Mouse (Mus musculus) kidney, adult 2 months (tissue): ENCODE data around the gene Ankrd12. TPM values are rescaled to one million over a fixed set of nuclear protein-coding genes. Genes with fewer than 3 reads are reported as not detected.

Source experiments
- DNase-seq: peaks from one replicate; pipeline ENCODE4 v3.0.0; 2021
- H3K27ac ChIP-seq: fragments of 200-500 bp; 2 replicates; pipeline ENCODE4 v1.5.1; 2012; ENCODE audit warnings: low read depth, low read length, control low read depth, inconsistent platforms; ENCODE audit not compliant: insufficient read depth
- H3K27me3 ChIP-seq: fragments of 200-500 bp; replicated peaks from 2 replicates; pipeline ENCODE4 v1.6.1; 2012; ENCODE audit warnings: mild to moderate bottlenecking, moderate library complexity, low read length, inconsistent platforms; ENCODE audit not compliant: control insufficient read depth, insufficient read depth
- H3K36me3 ChIP-seq: fragments of 200-500 bp; 2 replicates; pipeline ENCODE4 v1.6.1; 2012; ENCODE audit warnings: mild to moderate bottlenecking, moderate library complexity, low read length, inconsistent platforms; ENCODE audit not compliant: control insufficient read depth, insufficient read depth
- H3K4me1 ChIP-seq: fragments of 200-500 bp; 2 replicates; pipeline ENCODE4 v1.6.1; 2011; ENCODE audit warnings: low read length; ENCODE audit not compliant: control insufficient read depth, insufficient read depth
- H3K4me3 ChIP-seq: fragments of 200-500 bp; 2 replicates; pipeline ENCODE4 v1.5.1; 2011; ENCODE audit warnings: mild to moderate bottlenecking, low read depth, low read length, control low read depth; ENCODE audit not compliant: insufficient read depth
- CTCF ChIP-seq: fragments of 200-500 bp; conservative IDR thresholded peaks from 2 replicates; pipeline ENCODE4 v1.5.1; 2011; ENCODE audit warnings: low read depth, mild to moderate bottlenecking, control low read depth, low read length, moderate library complexity, mixed read lengths; ENCODE audit not compliant: insufficient read depth, insufficient read length
- POLR2A ChIP-seq: fragments of 200-500 bp; IDR thresholded peaks from one replicate; pipeline ENCODE4 v1.6.1; 2011; ENCODE audit warnings: low read depth, low read length, control low read depth
- WGBS: fragments of 180-500 bp; shearing (Covaris S2); methylation state at CpG from one replicate; pipeline ENCODE4 v1.1.7; 2018; 5-methylcytosine and 5-hydroxymethylcytosine counted together
- polyA plus RNA-seq: library from polyadenylated mRNA; depleted of rRNA; stranded (reverse); fragments of >200 nt; gene quantifications from 2 replicates; pipeline ENCODE4 v1.2.3, GENCODE M21; 2012; rRNA removed

The Ankrd12 gene
- polyA plus RNA-seq: 3.6 and 4.1 TPM in 2 replicates

- no peaks in the 10 kb centered on the region for H3K27me3 ChIP-seq
- H3K27ac ChIP-seq: peak within 1 kb of the TSS; percentile 90
- WGBS: 2% methylated on average over 53 of the region's 53 CpGs
- DNase-seq: peak; percentile 98
- H3K4me3 ChIP-seq: peak within 1 kb of the TSS; percentile 95
- TF ChIP-seq CTCF (no peak), POLR2A (peak; percentile 11)
- peaks cover 7% of the 10 kb centered on the region; the same call in 1 of the 2 replicates for H3K4me1 ChIP-seq
- H3K36me3 ChIP-seq: peaks cover 7% of the 10 kb centered on the region; the same call in 1 of the 2 replicates
Observed at GRCm38 (mm10) chr17:66076934-66077333, at the start of gene Ankrd12. TSS of gene Ankrd12 (minus strand) at chr17:66077089.

GRCm38 (mm10) chr17:66125211-66125610 lies 48.3 kb upstream of the Ankrd12 start:
- H3K4me3 ChIP-seq: no peak overlapping the region
- no peaks in the 10 kb centered on the region for H3K36me3 ChIP-seq
- no peak for DNase-seq
- no peaks in the 10 kb centered on the region for H3K27me3 ChIP-seq
- no peak overlapping the region for H3K27ac ChIP-seq
- TF ChIP-seq POLR2A (no peak), CTCF (no peak)
- 83% methylated on average over 5 of the region's 5 CpGs for WGBS
- H3K4me1 ChIP-seq: no peaks in the 10 kb centered on the region; the same call in 1 of the 2 replicates

GRCm38 (mm10) chr17:66123816-66124610 lies 47.1 kb upstream of the Ankrd12 start:
- 4% methylated on average over 20 of the region's 20 CpGs for WGBS
- Histone ChIP-seq H3K4me1 (no peaks in the 10 kb centered on the region; the same call in 1 of the 2 replicates), H3K4me3 (peak overlapping the region; percentile 88), H3K27ac (no peak overlapping the region), H3K27me3 (no peaks in the 10 kb centered on the region), H3K36me3 (no peaks in the 10 kb centered on the region)
- DNase-seq: no peak
- TF ChIP-seq POLR2A: no peak
- no peak for TF ChIP-seq CTCF

DNA sequence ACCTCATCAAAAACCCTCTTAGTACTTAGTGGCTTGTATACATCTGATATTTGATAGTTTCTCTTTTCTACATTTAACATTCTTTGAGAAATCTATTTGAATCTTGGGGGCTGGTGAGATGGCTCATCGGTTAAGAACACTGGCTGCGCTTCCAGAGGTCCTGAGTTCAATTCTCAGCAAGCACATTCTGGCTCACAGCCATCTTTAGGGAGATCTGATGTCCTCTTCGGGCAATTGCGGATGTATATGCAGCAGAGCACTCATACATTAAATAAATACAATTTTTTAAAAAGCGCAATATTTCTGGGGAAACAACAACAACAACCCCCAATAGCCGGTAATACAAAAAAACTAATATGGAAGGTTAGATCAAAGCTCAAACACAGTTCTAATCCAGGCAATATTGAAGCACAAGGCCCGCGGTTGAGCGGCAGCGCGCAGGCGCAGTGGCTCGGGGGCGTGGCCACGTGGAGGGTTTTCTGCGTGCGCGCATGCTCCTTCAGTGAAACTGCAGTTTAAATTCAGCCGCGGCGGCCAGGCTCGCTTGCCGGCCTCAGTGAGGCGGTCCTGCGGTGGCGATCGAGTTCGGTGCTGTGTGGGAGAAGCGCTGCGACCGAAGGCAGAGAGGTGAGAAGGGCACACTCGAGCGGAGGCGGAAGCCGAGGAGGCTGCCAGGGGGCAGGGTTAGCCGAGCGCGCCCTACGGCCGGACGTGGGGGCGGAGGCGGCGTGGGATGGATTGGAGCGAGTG lies 46.4 kb upstream of the Ankrd12 start, which contains the start of gene Ddx11:
Ddx11 (plus strand) TSS at position 455 of the 750 bp plus-strand sequence.
- no peaks in the 10 kb centered on the region; the same call in 1 of the 2 replicates for H3K4me1 ChIP-seq
- H3K27me3 ChIP-seq: no peaks in the 10 kb centered on the region
- peak within 1 kb of the TSS; percentile 60; the same call in 1 of the 2 replicates for H3K27ac ChIP-seq
- H3K36me3 ChIP-seq: no peaks in the 10 kb centered on the region
- H3K4me3 ChIP-seq: peak within 1 kb of the TSS; percentile 88
- 4% methylated on average over 45 of the region's 45 CpGs for WGBS
- DNase-seq: peak; percentile 94
- TF ChIP-seq POLR2A (no peak), CTCF (no peak)

DNA sequence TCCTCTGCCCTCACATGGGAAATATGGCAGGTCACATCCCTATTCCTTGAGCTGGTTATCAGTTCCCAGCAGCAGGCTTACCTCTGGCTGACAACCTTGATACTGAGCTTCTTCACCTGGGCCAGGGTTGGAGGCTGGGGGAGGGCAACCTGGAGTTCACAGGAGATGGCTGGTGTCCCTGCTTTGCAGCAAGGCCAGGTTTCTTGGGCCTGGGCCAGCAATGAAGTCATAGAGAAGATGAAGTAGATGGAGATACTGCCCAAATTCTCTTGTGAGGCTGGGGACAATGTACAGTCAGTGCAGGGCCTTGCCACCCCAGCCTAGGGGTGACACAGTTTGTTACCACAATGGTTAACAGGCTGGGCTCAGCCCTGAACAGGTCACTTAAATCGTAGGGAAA lies 43.8 kb upstream of the Ankrd12 start:
- H3K4me3 ChIP-seq: no peak overlapping the region
- 81% methylated on average over 1 of the region's 1 CpGs for WGBS
- H3K4me1 ChIP-seq: no peaks in the 10 kb centered on the region; the same call in 1 of the 2 replicates
- no peak for TF ChIP-seq POLR2A
- TF ChIP-seq CTCF: no peak
- H3K27me3 ChIP-seq: no peaks in the 10 kb centered on the region
- DNase-seq: no peak
- no peak overlapping the region for H3K27ac ChIP-seq
- H3K36me3 ChIP-seq: peaks cover 5% of the 10 kb centered on the region; the same call in 1 of the 2 replicates

DNA sequence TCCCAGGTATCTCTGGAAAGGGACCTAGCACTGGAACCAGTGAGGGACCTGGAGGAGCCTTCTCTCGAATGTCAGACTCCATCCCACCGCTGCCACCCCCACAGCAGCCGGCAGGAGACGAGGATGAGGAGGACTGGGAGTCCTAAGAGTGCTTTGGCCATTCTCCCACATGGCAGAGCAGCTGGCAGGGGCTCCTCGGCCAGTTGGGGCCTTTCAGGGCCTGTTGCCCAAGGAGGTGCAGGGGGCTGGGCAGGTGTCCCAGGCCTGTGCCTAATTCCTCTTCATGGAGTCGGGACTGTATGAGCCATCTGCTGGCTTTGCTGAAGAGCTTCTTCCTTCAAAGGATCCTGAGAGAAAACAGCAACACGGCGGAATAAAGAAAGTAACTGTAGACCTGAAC lies 42.1 kb upstream of the Ankrd12 start:
- Histone ChIP-seq H3K4me1 (no peaks in the 10 kb centered on the region; the same call in 1 of the 2 replicates), H3K36me3 (peaks cover 5% of the 10 kb centered on the region; the same call in 1 of the 2 replicates), H3K4me3 (no peak overlapping the region), H3K27ac (no peak overlapping the region), H3K27me3 (no peaks in the 10 kb centered on the region)
- TF ChIP-seq CTCF: no peak
- no peak for TF ChIP-seq POLR2A
- WGBS: 82% methylated on average over 8 of the region's 8 CpGs
- DNase-seq: no peak
